Mouse (Mus musculus) left cerebral cortex, postnatal 4 days (tissue): ENCODE measurements around the gene Hist1h2bh. TPM values are rescaled to one million over a fixed set of nuclear protein-coding genes. Genes with fewer than 3 reads are reported as not detected.
"Not testable (repeated sequence)": the region's sequence is repeated elsewhere in the genome, so short reads cannot be mapped to it uniquely, and the experiment has no call there.

Experiments used
- DNase-seq: peaks from one replicate; pipeline ENCODE4 v3.0.0-alpha.2; 2022
- intact Hi-C: fragments of 180-260 bp; cut with DNase I; formaldehyde crosslinking; loops from one replicate; pipeline ENCODE4 v1.15.1; 2025
- total RNA-seq, 2 experiments: library from RNA; stranded (reverse); gene quantifications; 2 replicates each; pipeline ENCODE4 v1.2.3; 2021

Gene Hist1h2bh
- total RNA-seq, 2 experiments from 2014 or later, result 4.5 to 6.1 TPM

DNA sequence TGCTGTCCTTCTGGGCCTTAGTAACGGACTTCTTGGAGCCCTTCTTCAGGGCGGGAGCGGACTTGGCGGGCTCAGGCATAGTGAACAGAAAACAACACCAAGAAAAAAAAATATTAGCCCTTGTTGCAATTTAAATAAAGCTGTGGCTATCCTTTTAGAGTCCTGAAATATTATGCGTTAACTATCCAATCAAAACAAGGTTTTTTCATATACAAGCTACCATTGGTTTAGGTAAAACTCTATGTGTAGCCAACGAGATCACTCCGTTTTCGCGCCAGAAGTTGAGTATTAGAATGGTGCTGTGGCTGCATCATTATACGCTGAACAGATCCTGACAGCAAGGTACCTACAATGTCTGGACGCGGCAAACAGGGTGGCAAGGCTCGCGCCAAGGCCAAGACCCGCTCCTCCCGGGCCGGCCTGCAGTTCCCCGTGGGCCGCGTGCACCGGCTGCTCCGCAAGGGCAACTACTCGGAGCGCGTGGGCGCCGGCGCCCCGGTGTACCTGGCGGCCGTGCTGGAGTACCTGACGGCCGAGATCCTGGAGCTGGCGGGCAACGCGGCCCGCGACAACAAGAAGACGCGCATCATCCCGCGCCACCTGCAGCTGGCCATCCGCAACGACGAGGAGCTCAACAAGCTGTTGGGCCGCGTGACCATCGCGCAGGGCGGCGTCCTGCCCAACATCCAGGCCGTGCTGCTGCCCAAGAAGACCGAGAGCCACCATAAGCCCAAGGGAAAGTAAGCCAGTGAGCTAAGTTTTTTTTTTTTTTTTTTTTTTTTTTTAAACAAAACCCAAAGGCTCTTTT lies 9.4 kb downstream of the Hist1h2bh start, which contains the start of gene Hist1h2af:
Gene Hist1h2af (plus strand): TSS at position 347 of the 808 bp plus-strand sequence.
- DNase-seq, result peak; percentile 74
- intact Hi-C loops, result not testable (repeated sequence)

DNA sequence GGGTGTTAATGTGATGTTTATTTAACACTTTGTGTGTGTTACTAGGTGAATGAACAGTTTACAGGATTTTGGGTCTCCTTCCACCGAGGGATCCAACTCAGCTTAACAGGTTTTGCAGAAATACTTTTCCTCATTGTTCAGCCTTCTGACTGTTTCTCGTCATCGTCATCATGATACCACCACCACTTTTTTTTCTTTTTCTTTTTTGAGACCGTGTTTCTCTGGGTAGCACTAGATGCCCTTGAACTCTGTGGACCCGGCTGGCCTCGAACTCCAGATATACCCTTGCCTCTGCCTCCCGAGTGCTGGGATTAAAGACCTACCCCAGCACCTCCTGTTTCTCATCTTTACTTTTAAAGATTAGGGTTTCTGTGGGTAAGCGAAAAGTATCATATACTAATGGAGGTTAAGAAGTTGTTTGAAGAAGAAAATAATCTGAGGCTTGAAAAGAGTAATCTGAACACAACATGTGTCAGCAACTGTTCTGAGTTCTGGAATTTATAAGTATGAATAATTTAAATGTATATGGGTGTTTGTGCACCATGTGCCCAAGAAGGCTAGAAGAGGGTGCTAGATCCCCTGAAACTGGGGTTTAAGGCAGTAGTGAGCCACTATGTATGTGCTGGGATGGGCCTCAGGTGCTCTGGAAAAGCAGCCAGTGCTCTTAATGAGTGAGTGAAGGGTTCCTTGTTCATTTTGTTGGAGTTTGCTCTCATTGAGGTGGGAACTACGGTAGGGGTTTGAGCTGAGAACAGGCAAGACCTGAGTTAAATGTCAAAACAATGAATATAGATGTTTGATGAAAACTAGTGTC lies 10.7 kb downstream of the Hist1h2bh start:
- intact Hi-C loops, result no loop called here

DNA sequence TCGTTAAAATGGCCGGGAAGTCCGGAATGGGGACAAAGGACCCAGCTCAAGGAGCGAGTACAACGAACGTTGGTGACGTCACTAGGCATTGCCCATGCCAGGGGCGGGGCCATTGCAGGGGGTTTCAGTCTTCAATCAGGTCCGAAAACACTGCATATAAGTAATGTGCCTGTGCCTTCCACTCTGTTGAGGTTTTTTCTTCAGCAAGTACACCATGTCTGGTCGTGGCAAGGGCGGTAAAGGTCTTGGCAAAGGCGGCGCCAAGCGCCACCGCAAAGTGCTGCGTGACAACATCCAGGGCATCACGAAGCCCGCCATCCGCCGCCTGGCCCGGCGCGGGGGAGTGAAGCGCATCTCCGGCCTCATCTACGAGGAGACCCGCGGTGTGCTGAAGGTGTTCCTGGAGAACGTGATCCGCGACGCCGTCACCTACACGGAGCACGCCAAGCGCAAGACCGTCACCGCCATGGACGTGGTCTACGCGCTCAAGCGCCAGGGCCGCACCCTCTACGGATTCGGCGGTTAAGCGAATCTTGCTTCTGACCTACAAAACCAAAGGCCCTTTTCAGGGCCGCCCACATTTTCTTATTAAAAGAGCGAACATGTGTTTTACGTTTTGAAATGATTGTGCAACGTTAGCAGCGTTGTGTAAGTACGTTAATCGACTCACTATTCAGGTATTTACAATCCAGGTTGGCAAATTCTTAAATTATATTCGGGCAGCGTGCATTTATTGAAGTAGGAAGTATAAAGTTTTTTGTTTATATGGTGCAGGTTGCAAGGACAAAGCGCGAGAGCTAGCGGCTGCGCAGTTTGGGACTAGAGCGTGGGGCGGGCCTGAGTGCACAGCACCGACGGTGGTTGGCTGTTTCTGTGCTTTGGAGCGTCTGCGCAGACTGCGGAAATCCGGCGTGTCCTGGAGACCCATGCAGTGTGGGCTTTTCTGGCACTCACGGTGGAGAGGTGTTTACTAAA lies 12.0 kb downstream of the Hist1h2bh start, which contains the start of gene Hist1h4h:
Gene Hist1h4h (plus strand): TSS at position 150 of the 975 bp plus-strand sequence.
- intact Hi-C loops, result no loop called here
- DNase-seq, result peak; percentile 97

More for the DNA sequence above, 10.7 kb downstream of the Hist1h2bh start:
- no peak for DNase-seq

GRCm38 (mm10) chr13:23530181-23530900 lies 12.9 kb downstream of the Hist1h2bh start:
- intact Hi-C loops, result no loop called here
- DNase-seq, result peak; percentile 30

DNA sequence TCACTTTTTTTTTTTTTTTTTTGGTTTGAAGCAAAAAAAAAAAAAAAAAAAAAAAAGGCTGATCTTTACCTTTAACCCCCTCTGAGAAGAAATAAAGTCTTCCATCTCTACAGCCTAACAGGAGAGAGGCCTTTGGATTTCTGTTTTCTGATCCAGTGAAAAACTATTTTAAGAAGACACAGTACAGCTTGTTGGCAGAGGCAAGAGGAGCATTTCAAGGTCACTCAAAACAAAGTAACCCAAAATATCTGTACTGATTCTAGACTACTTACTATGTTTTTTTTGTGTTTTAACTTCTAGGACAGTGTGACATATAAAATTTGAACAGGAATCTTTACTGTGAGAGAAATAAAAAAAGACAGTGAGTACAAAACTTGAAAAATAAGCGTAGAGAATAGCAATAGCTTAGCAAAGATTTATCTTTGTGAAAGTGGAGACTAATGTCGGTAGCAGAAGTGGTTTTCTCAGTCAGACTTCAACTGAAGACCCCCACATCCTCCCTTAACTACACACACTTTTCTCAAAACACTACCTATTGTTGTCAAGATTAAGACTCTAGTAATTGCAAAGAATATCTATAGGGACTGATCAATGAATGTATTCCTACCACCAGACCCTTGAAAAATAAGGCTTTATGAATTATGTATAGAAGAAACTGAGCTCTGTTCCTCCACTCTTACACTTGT lies 13.6 kb downstream of the Hist1h2bh start:
- DNase-seq, result no peak
- intact Hi-C loops, result loop anchor here (5.0 kb wide), 1 partner anchor 1502 kb away; no protein-coding TSS in a partner anchor

GRCm38 (mm10) chr13:23529005-23529404 lies 14.2 kb downstream of the Hist1h2bh start:
- intact Hi-C loops, result loop anchor here (5.0 kb wide), 1 partner anchor 1502 kb away; no protein-coding TSS in a partner anchor
- no peak for DNase-seq

DNA sequence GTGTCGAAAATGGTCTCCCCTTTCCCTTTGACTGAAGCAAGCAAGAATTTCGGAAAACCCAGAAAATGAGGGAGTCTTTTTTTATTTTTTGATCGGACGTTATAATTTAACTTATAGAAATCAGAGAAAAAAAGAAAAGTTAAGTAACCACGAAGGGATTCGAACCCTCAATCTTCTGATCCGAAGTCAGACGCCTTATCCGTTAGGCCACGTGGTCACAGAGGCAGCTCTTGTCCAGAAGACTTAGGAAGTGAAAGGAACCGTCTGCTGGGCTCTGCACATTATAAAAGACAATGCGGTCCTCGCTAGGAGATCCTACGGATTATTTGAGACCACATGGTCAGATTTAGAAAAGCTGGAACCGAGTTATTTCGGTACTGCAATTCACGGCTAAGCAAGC lies 16.9 kb downstream of the Hist1h2bh start:
- intact Hi-C loops, result loop anchor here (5.0 kb wide), 1 partner anchor 1499 kb away; no protein-coding TSS in a partner anchor
- peak; percentile 88 for DNase-seq

- no peak for DNase-seq
- intact Hi-C loops, result loop anchor here (5.0 kb wide), 1 partner anchor 1499 kb away; no protein-coding TSS in a partner anchor
These were observed 17.3 kb downstream of the Hist1h2bh start for GRCm38 (mm10) chr13:23525901-23526300.

GRCm38 (mm10) chr13:23524654-23525053 lies 18.5 kb downstream of the Hist1h2bh start:
- intact Hi-C loops, result loop anchor here (5.0 kb wide), 1 partner anchor 1497 kb away; no protein-coding TSS in a partner anchor
- DNase-seq, result peak; percentile 84

DNA sequence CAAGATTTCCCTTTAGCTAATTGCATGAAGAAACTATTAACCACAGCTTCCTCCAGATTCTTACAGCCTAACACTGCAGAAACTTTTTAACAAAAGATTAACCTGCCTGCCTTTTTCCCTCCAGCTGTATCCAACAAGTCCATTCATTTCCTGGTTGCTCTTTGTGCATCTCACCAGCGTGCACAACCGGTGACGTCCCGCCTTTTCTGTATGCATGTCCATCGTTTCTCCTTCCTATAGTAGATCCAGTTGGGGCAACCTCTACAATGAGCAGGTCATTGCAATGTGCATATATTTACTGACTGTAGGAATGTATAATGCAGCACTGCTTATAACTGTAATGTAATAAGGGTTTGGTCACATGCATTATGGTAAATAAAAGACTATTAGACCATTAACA lies 19.2 kb downstream of the Hist1h2bh start:
- intact Hi-C loops, result no loop called here
- no peak for DNase-seq

- intact Hi-C loops, result no loop called here
- peak; percentile 63 for DNase-seq
These were observed 21.5 kb downstream of the Hist1h2bh start for GRCm38 (mm10) chr13:23521703-23522102.

- DNase-seq, result peak; percentile 69
- intact Hi-C loops, result loop anchor here (5.0 to 10.0 kb wide), 2 partner anchors 82 to 1575 kb away; partner anchors contain the start of gene Zfp184
These were observed 23.8 kb downstream of the Hist1h2bh start for GRCm38 (mm10) chr13:23519416-23519815.

DNA sequence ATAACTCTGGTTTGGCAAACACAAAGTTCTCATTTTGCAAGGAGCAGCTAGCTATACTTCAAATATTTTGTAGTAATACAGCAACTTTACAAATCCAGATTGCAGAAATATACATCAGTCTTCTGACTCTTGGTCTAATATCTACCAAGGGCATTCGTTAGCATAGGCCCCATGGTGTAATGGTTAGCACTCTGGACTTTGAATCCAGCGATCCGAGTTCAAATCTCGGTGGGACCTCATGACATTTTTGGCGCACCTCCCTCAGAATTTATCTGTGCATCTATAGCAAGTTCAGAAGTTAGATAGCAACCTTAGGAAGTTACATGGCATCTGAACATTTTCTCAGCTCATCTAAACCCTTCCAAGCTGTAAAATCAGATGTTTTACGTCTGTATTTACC lies 24.3 kb downstream of the Hist1h2bh start:
- intact Hi-C loops, result loop anchor here (5.0 to 10.0 kb wide), 2 partner anchors 82 to 1574 kb away; partner anchors contain the start of gene Zfp184

GRCm38 (mm10) chr13:23518295-23518603 lies 24.9 kb downstream of the Hist1h2bh start:
- DNase-seq, result no peak
- intact Hi-C loops, result loop anchor here (5.0 to 10.0 kb wide), 2 partner anchors 81 to 1573 kb away; partner anchors contain the start of gene Zfp184

More for the DNA sequence above, 24.3 kb downstream of the Hist1h2bh start:
- DNase-seq, result peak; percentile 59

- intact Hi-C loops, result loop anchor here (5.0 to 10.0 kb wide), 2 partner anchors 80 to 1573 kb away; partner anchors contain the start of gene Zfp184
- DNase-seq, result peak; percentile 86
These were observed 25.4 kb downstream of the Hist1h2bh start for GRCm38 (mm10) chr13:23517603-23518294.

- DNase-seq, result peak; percentile 73
- intact Hi-C loops, result loop anchor here (5.0 to 10.0 kb wide), 2 partner anchors 80 to 1572 kb away; partner anchors contain the start of gene Zfp184
These were observed 26.2 kb downstream of the Hist1h2bh start for GRCm38 (mm10) chr13:23516822-23517602.
